Mouse (Mus musculus) thymus, adult 2 months (tissue): ENCODE measurements around the gene Olfr1500.

Experiments
- CTCF ChIP-seq: fragments of 200-500 bp; IDR thresholded peaks from 2 replicates; pipeline ENCODE4 v1.5.1; 2012; ENCODE audit warnings: mild to moderate bottlenecking, control low read depth, low read length, moderate library complexity, borderline replicate concordance; ENCODE audit not compliant: control insufficient read depth, poor library complexity, insufficient read depth; ENCODE audit errors: extremely low read depth
- POLR2A ChIP-seq: fragments of 200-500 bp; IDR thresholded peaks from 2 replicates; pipeline ENCODE4 v1.6.1; 2012; ENCODE audit warnings: mild to moderate bottlenecking, low read length, control low read depth, moderate library complexity; ENCODE audit not compliant: control insufficient read depth, poor library complexity, insufficient read depth; ENCODE audit errors: extremely low read depth

- TF ChIP-seq POLR2A (no peak), CTCF (no peak)
Measured at GRCm38 (mm10) chr19:13819347-13819746, 10.9 kb downstream of the Olfr1500 start, which contains the start of gene Olfr1499.
